Mouse (Mus musculus): ENCODE results near the gene Hemk1. TPM values are rescaled to one million over a fixed set of nuclear protein-coding genes. Genes with fewer than 3 reads are reported as not detected.

Gene Hemk1
- total RNA-seq, 2 experiments from 2014 or later = 19.5 to 23.7 TPM

DNA sequence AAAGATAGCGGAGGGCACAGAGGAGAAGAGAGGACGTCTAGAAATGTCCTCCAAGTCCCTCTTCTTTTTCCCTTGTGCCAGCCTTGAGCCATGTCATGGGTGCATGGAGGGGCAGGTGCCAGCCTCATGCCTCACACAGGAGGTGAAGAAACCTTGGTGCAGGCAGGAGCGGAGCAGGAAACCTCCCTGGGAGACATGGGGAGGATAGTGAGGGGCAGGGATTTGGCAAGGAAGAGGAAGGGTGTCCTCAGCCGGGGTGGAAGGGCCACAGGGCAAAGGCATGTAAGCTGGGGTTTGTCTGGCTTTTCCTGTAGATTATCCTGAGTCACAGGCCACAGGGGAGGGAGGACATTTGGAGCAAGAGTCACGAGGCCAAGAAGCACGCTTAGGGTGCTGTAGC is 5.9 kb upstream of the Hemk1 start:
- DNase-seq (ENCODE audit: low spot score in 2 of 2) = no peak

- no peak for DNase-seq (ENCODE audit: low spot score in 2 of 2)
Measured at GRCm38 (mm10) chr9:107343146-107343943, 5.2 kb upstream of the Hemk1 start.

GRCm38 (mm10) chr9:107342201-107342709 is 4.1 kb upstream of the Hemk1 start:
- DNase-seq (ENCODE audit: low spot score in 2 of 2) = no peak

DNA sequence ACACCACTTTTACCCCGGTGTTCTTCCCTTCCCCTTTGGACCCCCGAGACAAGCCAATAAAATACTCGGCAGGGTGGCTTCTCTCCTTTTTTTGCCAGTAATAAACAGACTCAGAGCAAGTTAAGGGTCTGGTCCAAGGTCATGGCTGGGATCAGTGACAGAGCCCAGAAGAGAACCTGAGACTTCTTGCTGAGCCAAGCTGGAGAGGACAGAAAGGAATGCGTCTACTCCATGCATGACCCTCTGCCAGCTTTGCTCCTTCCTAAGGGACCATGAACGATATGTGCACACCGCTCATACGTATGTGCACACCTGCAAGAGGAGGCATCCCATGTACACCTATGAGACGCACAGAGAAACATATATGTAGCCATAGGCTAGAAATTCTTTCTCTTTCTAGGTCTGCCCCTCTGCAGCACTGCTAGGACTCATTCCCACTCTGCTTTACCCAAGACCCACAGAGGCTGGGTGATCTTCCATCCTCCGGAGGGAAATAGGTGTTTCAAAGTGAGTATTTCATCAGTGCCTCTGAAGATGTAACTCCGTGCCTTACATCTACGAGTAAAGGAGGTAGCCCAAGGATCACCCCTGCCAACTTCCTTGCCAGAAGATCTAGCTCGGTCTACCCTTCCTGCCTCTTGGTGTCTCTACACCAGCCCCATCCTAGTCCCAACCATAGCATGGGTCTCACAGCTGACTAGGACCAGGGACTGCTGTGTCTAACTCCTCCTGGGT is 2.9 kb upstream of the Hemk1 start:
- DNase-seq (ENCODE audit: low spot score in 2 of 2) = no peak

- DNase-seq (ENCODE audit: low spot score in 2 of 2) = peak; percentile 81 to 83
Measured at GRCm38 (mm10) chr9:107340267-107340859, 2.2 kb upstream of the Hemk1 start, which contains the start of gene 6430571L13Rik. Gene 6430571L13Rik (plus strand): TSS chr9:107340602.

DNA sequence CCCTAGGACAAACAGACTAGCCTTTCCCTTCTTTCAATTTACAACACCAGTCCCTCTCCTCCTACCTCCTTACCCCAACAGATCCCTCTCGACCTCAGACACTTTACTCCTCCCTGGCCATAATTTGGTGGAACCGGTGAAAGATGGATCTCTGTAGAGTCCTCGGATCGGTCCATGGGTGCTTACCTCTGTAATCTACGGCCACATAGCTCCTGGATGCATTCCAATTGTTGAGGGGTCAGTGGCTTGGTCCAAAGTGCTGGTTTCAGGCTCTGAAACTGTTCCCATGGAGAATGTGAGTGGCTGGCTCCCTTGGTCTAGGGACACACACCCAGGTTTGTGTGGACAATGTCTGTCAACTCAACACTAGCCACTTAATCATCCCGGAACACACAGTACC is 1.8 kb downstream of the Hemk1 start:
- no peak for DNase-seq (ENCODE audit: low spot score in 2 of 2)

- peak; percentile 42 to 45 for DNase-seq (ENCODE audit: low spot score in 2 of 2)
Measured at GRCm38 (mm10) chr9:107335909-107336308, 2.2 kb downstream of the Hemk1 start.

GRCm38 (mm10) chr9:107335046-107335445 is 3.1 kb downstream of the Hemk1 start:
- DNase-seq (ENCODE audit: low spot score in 2 of 2) = no peak

- DNase-seq (ENCODE audit: low spot score in 2 of 2) = no peak
Measured at GRCm38 (mm10) chr9:107334356-107334755, 3.8 kb downstream of the Hemk1 start.

- no peak for DNase-seq (ENCODE audit: low spot score in 2 of 2)
Measured at GRCm38 (mm10) chr9:107333686-107334085, 4.5 kb downstream of the Hemk1 start.

GRCm38 (mm10) chr9:107330791-107331190 is 7.4 kb downstream of the Hemk1 start:
- DNase-seq (ENCODE audit: low spot score in 2 of 2) = no peak

GRCm38 (mm10) chr9:107327879-107328620 is 10.1 kb downstream of the Hemk1 start:
- no peak for DNase-seq (ENCODE audit: low spot score in 2 of 2)

DNA sequence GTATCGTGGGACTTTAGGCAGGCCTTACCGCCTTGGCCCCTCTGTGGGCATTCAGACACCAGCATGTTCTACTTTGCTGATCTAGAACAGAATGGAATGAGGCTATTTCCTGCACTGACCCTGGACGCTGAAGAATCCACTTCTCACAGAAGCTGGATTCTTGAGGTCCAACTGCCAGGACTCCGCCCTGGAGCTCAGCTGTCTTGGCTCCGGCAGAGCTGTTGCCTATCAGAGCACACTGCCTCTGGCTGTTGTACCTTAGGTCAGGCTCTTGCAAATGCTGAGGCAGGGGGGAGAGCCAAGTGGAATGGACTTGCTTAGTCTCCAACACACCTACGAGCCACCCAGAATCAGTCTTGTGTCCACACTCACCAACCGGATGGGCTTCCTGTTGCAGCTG is 12.2 kb downstream of the Hemk1 start:
- DNase-seq (ENCODE audit: low spot score in 2 of 2) = no peak

DNA sequence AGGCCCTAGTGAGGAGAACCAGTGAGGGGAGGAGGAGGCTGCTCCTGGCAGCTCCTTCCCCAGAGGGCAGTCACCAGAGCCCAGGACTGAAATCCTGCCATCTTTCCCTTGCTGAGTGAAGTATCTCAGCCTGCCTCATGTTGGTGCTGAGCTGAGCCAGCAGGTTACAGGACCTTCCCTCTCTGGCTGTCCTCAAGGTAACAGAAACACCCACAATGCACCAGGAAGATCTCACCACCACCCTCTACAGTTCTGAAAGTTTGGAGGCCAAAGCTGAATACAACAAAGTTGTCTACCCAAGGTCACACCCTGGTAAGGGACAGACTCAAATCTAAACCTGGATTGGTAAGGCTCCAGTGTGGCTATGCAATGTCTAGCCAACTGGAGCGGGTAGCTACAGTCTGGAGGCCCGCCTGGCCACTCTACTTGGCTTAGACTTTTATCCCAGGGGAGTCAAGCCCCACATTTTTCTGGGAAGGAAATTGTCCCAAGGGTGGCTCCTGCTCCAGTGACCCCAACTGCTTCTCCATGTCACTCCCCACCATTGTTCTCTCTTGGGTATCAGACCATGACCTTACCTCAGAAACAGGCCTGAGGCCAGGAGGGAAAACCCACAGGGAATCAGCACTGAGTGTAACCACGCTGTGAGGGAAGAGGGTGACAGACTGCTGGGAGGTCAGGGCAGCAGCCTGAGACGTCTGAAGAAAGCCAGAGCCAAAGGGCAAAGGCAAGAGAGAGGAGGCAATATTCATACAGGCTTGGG is 13.2 kb downstream of the Hemk1 start:
- DNase-seq (ENCODE audit: low spot score in 2 of 2) = no peak

- DNase-seq (ENCODE audit: low spot score in 2 of 2) = no peak
Measured at GRCm38 (mm10) chr9:107323558-107323957, 14.6 kb downstream of the Hemk1 start.

DNA sequence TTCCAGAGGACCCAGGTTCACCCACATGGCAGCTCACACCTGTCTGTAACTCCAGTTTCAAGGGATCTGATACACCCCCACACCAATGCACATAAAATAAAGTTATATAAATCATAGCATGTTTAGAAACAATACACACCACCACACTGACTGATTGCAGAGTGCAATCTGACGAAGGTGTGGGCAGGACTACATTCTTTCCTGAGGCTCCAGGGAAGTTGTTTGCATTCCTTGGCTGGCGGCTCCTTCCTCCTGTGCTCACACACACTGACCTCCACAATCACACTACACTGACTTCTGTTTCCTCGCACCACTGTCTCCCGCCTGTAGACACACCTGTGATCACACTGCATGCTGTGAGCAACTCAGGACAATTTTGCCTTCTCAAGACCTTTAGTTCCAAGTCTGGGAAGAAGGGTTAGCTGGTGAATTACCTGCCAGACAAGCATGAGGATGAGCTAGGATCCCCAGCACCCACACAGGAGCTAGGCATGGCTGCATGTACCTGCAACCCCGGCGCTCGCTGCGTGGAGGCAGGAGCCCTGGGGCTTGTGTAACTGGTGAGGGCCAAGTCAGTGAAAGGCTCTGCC is 15.6 kb downstream of the Hemk1 start:
- DNase-seq (ENCODE audit: low spot score in 2 of 2) = no peak

DNA sequence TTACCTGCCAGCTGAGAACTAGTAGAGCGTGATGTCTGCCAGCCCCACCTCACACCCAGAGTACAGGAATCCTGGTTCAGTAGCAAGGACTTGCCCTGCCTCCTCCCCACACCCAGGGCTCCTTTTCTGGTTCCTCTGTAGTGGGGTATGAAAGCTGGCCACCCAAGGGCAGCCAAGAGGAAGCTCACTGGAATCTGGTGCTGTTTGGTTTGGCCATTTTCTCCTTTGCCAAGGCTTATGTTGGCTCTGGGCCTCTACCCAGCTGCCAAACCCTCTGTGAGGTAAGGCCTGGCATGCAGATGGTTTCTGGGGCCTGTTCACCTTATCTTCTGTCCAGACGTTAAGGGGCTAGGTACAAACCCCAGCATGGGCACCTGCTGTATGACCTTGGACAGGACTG is 22.4 kb downstream of the Hemk1 start:
- DNase-seq (ENCODE audit: low spot score in 2 of 2) = no peak

DNA sequence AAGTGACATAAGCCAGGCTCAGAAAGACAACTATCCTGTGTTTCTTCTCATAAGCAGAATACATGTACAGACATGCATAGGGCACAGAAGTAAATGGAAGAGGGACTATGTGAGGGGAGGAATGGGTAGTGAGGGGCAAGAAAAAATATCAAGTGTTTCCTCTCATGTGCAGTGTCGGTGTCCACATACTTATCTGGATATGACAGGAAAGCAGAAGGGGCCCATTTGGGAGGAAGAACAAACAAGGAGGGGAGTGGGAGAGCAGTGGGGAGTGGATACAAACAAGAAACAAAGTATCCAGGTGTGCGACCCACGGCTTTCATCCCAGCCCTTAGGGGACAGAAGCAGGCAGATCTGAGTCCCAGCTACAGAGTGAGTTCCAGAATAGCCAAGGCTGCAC is 24.2 kb downstream of the Hemk1 start:
- DNase-seq (ENCODE audit: low spot score in 2 of 2) = no peak

GRCm38 (mm10) chr9:107312811-107313584 is 25.2 kb downstream of the Hemk1 start:
- no peak for DNase-seq (ENCODE audit: low spot score in 2 of 2)

All from adrenal gland, postnatal 4 days (tissue).